Mouse (Mus musculus) lung, embryonic 16.5 days (tissue): ENCODE measurements around the gene N4bp2l2. TPM values are rescaled to one million over a fixed set of nuclear protein-coding genes. Genes with fewer than 3 reads are reported as not detected.

Source experiments
- ATAC-seq: fragments of 200-750 bp; cut with Nextera tagmentation; 2 replicates; pipeline ENCODE4 v1.8.0; 2017; ENCODE audit warnings: low read depth, mild to moderate bottlenecking, moderate library complexity
- H3K27ac ChIP-seq: fragments of 300-500 bp; sonication (generic); 2 replicates; pipeline ENCODE4 v1.5.1; 2014; ENCODE audit warnings: mild to moderate bottlenecking, control low read depth, low read length
- H3K27me3 ChIP-seq: fragments of 300-500 bp; sonication (generic); 2 replicates; pipeline ENCODE4 v1.6.1; 2014; ENCODE audit warnings: low read depth, low read length, mixed read lengths; ENCODE audit not compliant: control insufficient read depth, insufficient read depth
- H3K36me3 ChIP-seq: fragments of 300-500 bp; sonication (generic); 2 replicates; pipeline ENCODE4 v1.6.1; 2014; ENCODE audit warnings: low read length; ENCODE audit not compliant: control insufficient read depth, insufficient read depth
- H3K4me1 ChIP-seq: fragments of 300-500 bp; sonication (generic); replicated peaks from 2 replicates; pipeline ENCODE4 v1.6.1; 2014; ENCODE audit warnings: low read length, mixed read lengths; ENCODE audit not compliant: control insufficient read depth, insufficient read depth
- H3K4me2 ChIP-seq: fragments of 300-500 bp; sonication (generic); 2 replicates; pipeline ENCODE4 v1.6.1; 2014; ENCODE audit warnings: low read depth, low read length, control low read depth
- H3K4me3 ChIP-seq: fragments of 300-500 bp; sonication (generic); 2 replicates; pipeline ENCODE4 v1.5.1; 2014; ENCODE audit warnings: mild to moderate bottlenecking, low read length, control low read depth
- H3K9ac ChIP-seq: fragments of 300-500 bp; sonication (generic); 2 replicates; pipeline ENCODE4 v1.6.1; 2014; ENCODE audit warnings: low read length, control low read depth
- H3K9me3 ChIP-seq: fragments of 300-500 bp; sonication (generic); 2 replicates; pipeline ENCODE4 v1.6.1; 2016; ENCODE audit warnings: low read length; ENCODE audit not compliant: control insufficient read depth
- WGBS: fragments of 180-500 bp; shearing (Covaris S2); extraction: QIAGEN DNeasy Blood & Tissue Kit; methylation state at CpG from one replicate; pipeline ENCODE4 v1.1.7; 2014; 5-methylcytosine and 5-hydroxymethylcytosine counted together
- polyA plus RNA-seq: library from polyadenylated mRNA; unstranded; fragments of >200 nt; fragmentation: Nextera tagmentation; extraction: Ambion mirVana; gene quantifications from 2 replicates; pipeline ENCODE4 v1.2.1, GENCODE M21; 2015

N4bp2l2 gene
- polyA plus RNA-seq, 1 experiment from 2014 or later, result 42.0 TPM

GRCm38 (mm10) chr5:150593756-150594648, 72.0 kb downstream of the N4bp2l2 start:
- no peak overlapping the region for H3K27ac ChIP-seq

GRCm38 (mm10) chr5:150592904-150593755, 72.9 kb downstream of the N4bp2l2 start:
- peak overlapping the region; percentile 66 for H3K9ac ChIP-seq
- ATAC-seq, result peak; percentile 47
- H3K9me3 ChIP-seq, result no peaks in the 10 kb centered on the region
- no peak overlapping the region for H3K27ac ChIP-seq
- H3K36me3 ChIP-seq, result no peaks in the 10 kb centered on the region
- peaks cover 2% of the 10 kb centered on the region; the same call in 1 of the 2 replicates for H3K27me3 ChIP-seq
- H3K4me2 ChIP-seq, result peak overlapping the region; percentile 95
- H3K4me1 ChIP-seq, result peaks cover 8% of the 10 kb centered on the region
- H3K4me3 ChIP-seq, result peak overlapping the region; percentile 74
- WGBS, result 10% methylated on average over 40 of the region's 40 CpGs

More at GRCm38 (mm10) chr5:150593756-150594648, 72.0 kb downstream of the N4bp2l2 start:
- peak overlapping the region; percentile 95 for H3K4me2 ChIP-seq
- peaks cover 8% of the 10 kb centered on the region for H3K4me1 ChIP-seq
- H3K27me3 ChIP-seq, result peaks cover 2% of the 10 kb centered on the region; the same call in 1 of the 2 replicates
- H3K36me3 ChIP-seq, result no peaks in the 10 kb centered on the region
- peak; percentile 83 for ATAC-seq
- H3K9ac ChIP-seq, result peak overlapping the region; percentile 66
- no peaks in the 10 kb centered on the region for H3K9me3 ChIP-seq
- under 1% methylated on average over 83 of the region's 102 CpGs for WGBS
- H3K4me3 ChIP-seq, result peak overlapping the region; percentile 74

- H3K36me3 ChIP-seq, result no peaks in the 10 kb centered on the region
- H3K27ac ChIP-seq, result no peak overlapping the region
- peak overlapping the region; percentile 74 for H3K4me3 ChIP-seq
- no peaks in the 10 kb centered on the region for H3K9me3 ChIP-seq
- 70% methylated on average over 13 of the region's 13 CpGs for WGBS
- peaks cover 2% of the 10 kb centered on the region; the same call in 1 of the 2 replicates for H3K27me3 ChIP-seq
- H3K9ac ChIP-seq, result no peak overlapping the region
- no peak for ATAC-seq
- H3K4me1 ChIP-seq, result peaks cover 8% of the 10 kb centered on the region
- H3K4me2 ChIP-seq, result peak overlapping the region; percentile 95
These were observed 73.6 kb downstream of the N4bp2l2 start for GRCm38 (mm10) chr5:150592186-150592903.

- no peak overlapping the region for H3K27ac ChIP-seq
- H3K9ac ChIP-seq, result no peak overlapping the region
- WGBS, result 73% methylated on average over 2 of the region's 2 CpGs
- ATAC-seq, result no peak
- no peaks in the 10 kb centered on the region for H3K9me3 ChIP-seq
- no peaks in the 10 kb centered on the region for H3K36me3 ChIP-seq
- H3K27me3 ChIP-seq, result no peaks in the 10 kb centered on the region
- H3K4me1 ChIP-seq, result peaks cover 8% of the 10 kb centered on the region
- H3K4me2 ChIP-seq, result no peak overlapping the region
- H3K4me3 ChIP-seq, result no peak overlapping the region
These were observed 76.0 kb downstream of the N4bp2l2 start for GRCm38 (mm10) chr5:150589945-150590344.

- Histone ChIP-seq H3K4me3 (no peak overlapping the region), H3K9ac (no peak overlapping the region), H3K4me1 (no peaks in the 10 kb centered on the region), H3K4me2 (no peak overlapping the region), H3K27me3 (no peaks in the 10 kb centered on the region), H3K27ac (no peak overlapping the region), H3K9me3 (no peaks in the 10 kb centered on the region), H3K36me3 (no peaks in the 10 kb centered on the region)
- ATAC-seq, result no peak
- WGBS, result 33% methylated on average over 6 of the region's 6 CpGs
These were observed 81.7 kb downstream of the N4bp2l2 start for GRCm38 (mm10) chr5:150584337-150584729.

- peak; percentile 38; the same call in 1 of the 2 replicates for ATAC-seq
- 37% methylated on average over 5 of the region's 5 CpGs for WGBS
- no peak overlapping the region for H3K9ac ChIP-seq
These were observed 82.2 kb downstream of the N4bp2l2 start for GRCm38 (mm10) chr5:150583622-150584336.

GRCm38 (mm10) chr5:150583181-150583580, 82.8 kb downstream of the N4bp2l2 start:
- 66% methylated on average over 5 of the region's 5 CpGs for WGBS

More at GRCm38 (mm10) chr5:150583622-150584336, 82.2 kb downstream of the N4bp2l2 start:
- Histone ChIP-seq H3K4me2 (no peak overlapping the region), H3K27me3 (no peaks in the 10 kb centered on the region), H3K4me1 (peaks cover 3% of the 10 kb centered on the region; the same call in 1 of the 2 replicates), H3K27ac (no peak overlapping the region), H3K36me3 (no peaks in the 10 kb centered on the region), H3K9me3 (no peaks in the 10 kb centered on the region), H3K4me3 (no peak overlapping the region)

GRCm38 (mm10) chr5:150581180-150581579, 84.8 kb downstream of the N4bp2l2 start:
- ATAC-seq, result no peak
- H3K4me3 ChIP-seq, result no peak overlapping the region
- H3K9ac ChIP-seq, result no peak overlapping the region
- no peaks in the 10 kb centered on the region for H3K36me3 ChIP-seq
- WGBS, result 54% methylated on average over 6 of the region's 6 CpGs
- H3K9me3 ChIP-seq, result no peaks in the 10 kb centered on the region
- peaks cover 8% of the 10 kb centered on the region; the same call in 1 of the 2 replicates for H3K4me1 ChIP-seq
- H3K27ac ChIP-seq, result no peak overlapping the region
- H3K27me3 ChIP-seq, result no peaks in the 10 kb centered on the region
- no peak overlapping the region for H3K4me2 ChIP-seq

More at GRCm38 (mm10) chr5:150583181-150583580, 82.8 kb downstream of the N4bp2l2 start:
- no peak overlapping the region for H3K4me2 ChIP-seq
- no peaks in the 10 kb centered on the region for H3K36me3 ChIP-seq
- H3K9me3 ChIP-seq, result no peaks in the 10 kb centered on the region
- H3K9ac ChIP-seq, result no peak overlapping the region
- ATAC-seq, result no peak
- no peaks in the 10 kb centered on the region for H3K27me3 ChIP-seq
- H3K27ac ChIP-seq, result no peak overlapping the region
- H3K4me3 ChIP-seq, result no peak overlapping the region
- H3K4me1 ChIP-seq, result peaks cover 8% of the 10 kb centered on the region; the same call in 1 of the 2 replicates
